Mouse (Mus musculus) Patski (cell line): ENCODE data around the gene Cd300ld5. TPM values are rescaled to one million over a fixed set of nuclear protein-coding genes. Genes with fewer than 3 reads are reported as not detected.
"Not testable (repeated sequence)": the region's sequence is repeated elsewhere in the genome, so short reads cannot be mapped to it uniquely, and the experiment has no call there.

Source experiments
- ATAC-seq: fragments of 100-300 bp; one replicate; pipeline ENCODE4 v1.8.0; 2021
- CTCF ChIA-PET: fragments of 350-600 bp; sonication (Branson Sonifier 250); formaldehyde crosslinking; loops from one replicate; lab custom pipeline; 2022; ENCODE audit warnings: inconsistent platforms; lab: Charles Lee
- POLR2A ChIA-PET: fragments of 350-600 bp; sonication (Branson Sonifier 250); formaldehyde crosslinking; loops from one replicate; lab custom pipeline; 2022; ENCODE audit warnings: antibody characterized with exemption, inconsistent platforms; lab: Charles Lee
- DNase-seq: peaks from one replicate; pipeline ENCODE4 v3.0.0-alpha.2; 2011; ENCODE audit warnings: low read depth, low spot score
- H3K27me3 ChIP-seq: fragments of 371-371 bp; one replicate; pipeline ENCODE4 v1.5.1; 2021
- CTCF ChIP-seq: fragments of 100-300 bp; IDR thresholded peaks from one replicate; pipeline ENCODE4 v1.5.1; 2021
- in situ Hi-C: fragments of 300-500 bp; cut with MboI; formaldehyde crosslinking; loops from 3 replicates; pipeline ENCODE4 v1.11.1; 2018; ENCODE audit warnings: low pct_unique_long_range_greater_than_20kb, mixed read lengths
- polyA plus RNA-seq: library from polyadenylated mRNA; unstranded; gene quantifications from one replicate; pipeline ENCODE4 v1.2.3, GENCODE M21; 2021

The Cd300ld5 gene
- polyA plus RNA-seq, 1 experiment from 2014 or later = not detected

GRCm38 (mm10) chr11:115052991-115053390, 15.4 kb upstream of the Cd300ld5 start:
- in situ Hi-C loops = loop anchor here (25.0 kb wide), 1 partner anchor 266 kb away; the partner anchor contains the start of genes Btbd17 and Gpr142
- CTCF ChIA-PET = no interaction called here
- ATAC-seq (no peak), DNase-seq (no peak)
- POLR2A ChIA-PET = no interaction called here
- H3K27me3 ChIP-seq = no peaks in the 10 kb centered on the region
- no peak for TF ChIP-seq CTCF

- POLR2A ChIA-PET = no interaction called here
- ATAC-seq (no peak), DNase-seq (peak; percentile 19)
- H3K27me3 ChIP-seq = no peaks in the 10 kb centered on the region
- in situ Hi-C loops = loop anchor here (25.0 kb wide), 1 partner anchor 265 kb away; the partner anchor contains the start of genes Btbd17 and Gpr142
- TF ChIP-seq CTCF = no peak
- CTCF ChIA-PET = no interaction called here
Observed at GRCm38 (mm10) chr11:115052206-115052605, 14.6 kb upstream of the Cd300ld5 start.

GRCm38 (mm10) chr11:115049282-115049895, 11.8 kb upstream of the Cd300ld5 start:
- TF ChIP-seq CTCF = peak; percentile 58
- ATAC-seq (no peak), DNase-seq (no peak)
- ChIA-PET CTCF (no interaction called here), POLR2A (interaction anchor here (0.6 kb wide), 2 partner anchors 22 to 47 kb away, joined by 3 to 4 read pairs; no protein-coding TSS in a partner anchor)
- no peaks in the 10 kb centered on the region for H3K27me3 ChIP-seq
- in situ Hi-C loops = no loop called here

GRCm38 (mm10) chr11:115048259-115048658, 10.7 kb upstream of the Cd300ld5 start, which contains the start of gene Cd300ld3:
TSS of gene Cd300ld3 (minus strand) at chr11:115048409.
- no peaks in the 10 kb centered on the region for H3K27me3 ChIP-seq
- ATAC-seq = no peak
- in situ Hi-C loops = no loop called here
- ChIA-PET CTCF (no interaction called here), POLR2A (no interaction called here)
- no peak for DNase-seq
- TF ChIP-seq CTCF = no peak

GRCm38 (mm10) chr11:115026912-115027311, 10.7 kb downstream of the Cd300ld5 start, which contains the start of gene Cd300ld4:
TSS of gene Cd300ld4 (minus strand) at chr11:115027012.
- POLR2A ChIA-PET, DNase-seq, ATAC-seq, H3K27me3 ChIP-seq, in situ Hi-C loops, CTCF ChIA-PET: not testable (repeated sequence)

- in situ Hi-C loops, DNase-seq, H3K27me3 ChIP-seq, POLR2A ChIA-PET, CTCF ChIA-PET, ATAC-seq: not testable (repeated sequence)
Observed at GRCm38 (mm10) chr11:115016093-115016492, 21.5 kb downstream of the Cd300ld5 start, which contains the start of gene Cd300ld2. TSS of gene Cd300ld2 (minus strand) at chr11:115016193.

- TF ChIP-seq CTCF = no peak
- ATAC-seq = no peak
- in situ Hi-C loops = no loop called here
- POLR2A ChIA-PET = no interaction called here
- peaks cover 5% of the 10 kb centered on the region for H3K27me3 ChIP-seq
- CTCF ChIA-PET = no interaction called here
- no peak for DNase-seq
Observed at GRCm38 (mm10) chr11:115004070-115004469, 33.5 kb downstream of the Cd300ld5 start.

- no peak for ATAC-seq
- CTCF ChIA-PET = no interaction called here
- no peak for DNase-seq
- in situ Hi-C loops = no loop called here
- POLR2A ChIA-PET = no interaction called here
- peaks cover 5% of the 10 kb centered on the region for H3K27me3 ChIP-seq
- TF ChIP-seq CTCF = no peak
Observed at GRCm38 (mm10) chr11:115001474-115002040, 36.0 kb downstream of the Cd300ld5 start, which contains the start of gene Cd300c2. TSS of gene Cd300c2 (minus strand) at chr11:115001880.

- ChIA-PET CTCF (no interaction called here), POLR2A (no interaction called here)
- ATAC-seq (no peak), DNase-seq (no peak)
- in situ Hi-C loops = no loop called here
- H3K27me3 ChIP-seq = peaks cover 11% of the 10 kb centered on the region
- TF ChIP-seq CTCF = no peak
Observed at GRCm38 (mm10) chr11:114989793-114990192, 47.8 kb downstream of the Cd300ld5 start, which contains the start of gene Cd300ld. TSS of gene Cd300ld (minus strand) at chr11:114989922.

- CTCF ChIA-PET = no interaction called here
Observed at GRCm38 (mm10) chr11:114981866-114982265, 55.7 kb downstream of the Cd300ld5 start.

More at GRCm38 (mm10) chr11:114981866-114982265, 55.7 kb downstream of the Cd300ld5 start:
- POLR2A ChIA-PET = no interaction called here
- no peak for ATAC-seq
- no peak for TF ChIP-seq CTCF
- H3K27me3 ChIP-seq = no peaks in the 10 kb centered on the region
- in situ Hi-C loops = no loop called here
- DNase-seq = no peak

Other genes starting within 250 kb of the Cd300ld5 start
- gene Btbd17, start 241.8 kb downstream of the Cd300ld5 start, polyA plus RNA-seq = 0.45 TPM
- gene Gpr142, start 238.8 kb downstream of the Cd300ld5 start, polyA plus RNA-seq = 0.12 TPM
- gene Gprc5c, start 186.6 kb downstream of the Cd300ld5 start, polyA plus RNA-seq = 234 TPM
- gene Cd300a, start 147.7 kb downstream of the Cd300ld5 start, polyA plus RNA-seq = 0.78 TPM
- gene Cd300lb, start 103.4 kb downstream of the Cd300ld5 start, polyA plus RNA-seq = 0.03 TPM
- not detected for gene Cd300c, start 68.6 kb downstream of the Cd300ld5 start, polyA plus RNA-seq
- gene Cd300ld, start 47.8 kb downstream of the Cd300ld5 start, polyA plus RNA-seq = 0.08 TPM
- gene Cd300c2, start 35.9 kb downstream of the Cd300ld5 start, polyA plus RNA-seq = 0.14 TPM
- gene Cd300ld2, start 21.6 kb downstream of the Cd300ld5 start, polyA plus RNA-seq = not detected
- not detected for gene Cd300ld4, start 10.8 kb downstream of the Cd300ld5 start, polyA plus RNA-seq
- not detected for gene Cd300ld3, start 10.6 kb upstream of the Cd300ld5 start, polyA plus RNA-seq
- 0.04 TPM for gene Cd300e, start 24.4 kb upstream of the Cd300ld5 start, polyA plus RNA-seq
- 0.35 TPM for gene Rab37, start 53.7 kb upstream of the Cd300ld5 start, polyA plus RNA-seq
- gene Cd300lf, start 96.2 kb upstream of the Cd300ld5 start, polyA plus RNA-seq = not detected
- gene Slc9a3r1, start 125.6 kb upstream of the Cd300ld5 start, polyA plus RNA-seq = 98.7 TPM
- gene Tmem104, start 149.7 kb upstream of the Cd300ld5 start, polyA plus RNA-seq = 10.2 TPM
- 28.0 TPM for gene Nat9, start 150.1 kb upstream of the Cd300ld5 start, polyA plus RNA-seq
- gene Grin2c, start 229.5 kb upstream of the Cd300ld5 start, polyA plus RNA-seq = not detected
- 7.1 TPM for gene Fdxr, start 239.3 kb upstream of the Cd300ld5 start, polyA plus RNA-seq